Mouse (Mus musculus) cerebellum, adult 2 months (tissue): ENCODE data around the gene Nup98.

ENCODE experiments used
- CTCF ChIP-seq: fragments of 200-500 bp; IDR thresholded peaks from 2 replicates; pipeline ENCODE4 v1.5.1; 2011; ENCODE audit warnings: low read depth, mild to moderate bottlenecking, control low read depth, low read length, moderate library complexity, borderline replicate concordance; ENCODE audit not compliant: insufficient read depth
- POLR2A ChIP-seq: fragments of 200-500 bp; IDR thresholded peaks from 2 replicates; pipeline ENCODE4 v1.6.1; 2011; ENCODE audit warnings: low read length, control low read depth, borderline replicate concordance; ENCODE audit not compliant: insufficient read depth

GRCm38 (mm10) chr7:102132395-102132794, 77.6 kb downstream of the Nup98 start:
- TF ChIP-seq CTCF (no peak), POLR2A (no peak)
